8 mouse cellular contexts compared by ENCODE assay signal in the genomic region with DNA sequence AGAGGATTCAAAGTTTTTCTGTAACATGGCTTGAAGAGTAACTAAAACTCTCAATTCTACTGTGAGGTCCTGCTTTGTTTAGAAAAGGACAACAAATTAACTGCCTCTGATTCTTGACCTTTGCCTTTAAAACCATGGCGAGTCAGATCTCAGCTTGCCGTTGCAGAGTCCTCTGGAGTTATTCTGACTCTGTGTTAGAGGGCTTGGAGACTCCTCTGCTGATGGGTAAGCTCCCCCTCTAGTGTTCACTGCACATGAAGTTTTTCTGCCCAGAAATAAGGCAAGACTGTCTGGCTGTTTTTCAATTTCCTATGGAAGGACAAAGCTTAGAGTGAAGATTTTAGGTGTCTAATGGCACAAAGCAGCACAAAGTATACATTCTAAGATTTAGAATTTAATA.
DNase-seq lines count a peak whose midpoint lies in the region; ATAC-seq and TF ChIP-seq lines count a peak whose summit lies in the region.

No protein-coding gene starts in this region.

- no peaks in the 10 kb centered on the region for H3K9me3 ChIP-seq in lung, embryonic 14.5 days (ENCODE audit: low read depth, low read length)
- H3K9me3 ChIP-seq in hindbrain, embryonic 11.5 days (ENCODE audit: control insufficient read depth, low read length): no peaks in the 10 kb centered on the region
- no peaks in the 10 kb centered on the region for H3K9me3 ChIP-seq in midbrain, embryonic 15.5 days

- no peaks in the 10 kb centered on the region for H3K27me3 ChIP-seq in lung, embryonic 14.5 days (ENCODE audit: insufficient read depth, low read length)
- no peaks in the 10 kb centered on the region for H3K27me3 ChIP-seq in hindbrain, embryonic 11.5 days (ENCODE audit: control insufficient read depth, insufficient read depth, low read length)
- H3K27me3 ChIP-seq in midbrain, embryonic 15.5 days (replicated peaks): no peaks in the 10 kb centered on the region

- TF ChIP-seq CTCF in lung, embryonic 14.5 days (IDR thresholded peaks at IDR 0.05; ENCODE audit: low read depth): peak; percentile 62

- no peak overlapping the region for H3K4me3 ChIP-seq in lung, embryonic 14.5 days (ENCODE audit: low read depth, low read length)
- no peak overlapping the region for H3K4me3 ChIP-seq in hindbrain, embryonic 11.5 days (ENCODE audit: low read depth, low read length)
- no peak overlapping the region for H3K4me3 ChIP-seq in midbrain, embryonic 15.5 days

- 4% methylated on average over 2 of the region's 2 CpGs for WGBS in lung, embryonic 14.5 days
- WGBS in hindbrain, embryonic 11.5 days: 6% methylated on average over 2 of the region's 2 CpGs
- WGBS in midbrain, embryonic 15.5 days: 1% methylated on average over 2 of the region's 2 CpGs

- H3K27ac ChIP-seq in lung, embryonic 14.5 days (ENCODE audit: low read depth): no peak overlapping the region
- no peak overlapping the region for H3K27ac ChIP-seq in hindbrain, embryonic 11.5 days (ENCODE audit: low read depth, low read length)
- H3K27ac ChIP-seq in midbrain, embryonic 15.5 days: no peak overlapping the region

- H3K36me3 ChIP-seq in lung, embryonic 14.5 days (ENCODE audit: insufficient read depth): no peaks in the 10 kb centered on the region
- H3K36me3 ChIP-seq in hindbrain, embryonic 11.5 days (ENCODE audit: control insufficient read depth, insufficient read depth, low read length): no peaks in the 10 kb centered on the region
- no peaks in the 10 kb centered on the region for H3K36me3 ChIP-seq in midbrain, embryonic 15.5 days (replicated peaks)

- DNase-seq in adrenal gland, adult (ENCODE audit: inconsistent age in 2 of 2, low spot score in 1 of 2): peak; percentile 4 to 46
- DNase-seq in adrenal gland, postnatal 25 days: no peak
- DNase-seq in lung, embryonic 14.5 days: peak; percentile 82
- no peak for DNase-seq in lung, postnatal 4 days
- peak; percentile 22 for DNase-seq in hindbrain, embryonic 11.5 days (ENCODE audit: low spot score)
- no peak for DNase-seq in gastrocnemius, adult 18-20 months (ENCODE audit: low spot score)
- no peak for DNase-seq in layer of hippocampus, adult 8-10 months (ENCODE audit: low spot score in 2 of 2)

- ATAC-seq in lung, embryonic 14.5 days (ENCODE audit: insufficient read depth): peak; percentile 86; the same call in 1 of the 2 replicates
- ATAC-seq in hindbrain, embryonic 11.5 days (ENCODE audit: low FRiP score): 0 out of 2 replicates have a peak, but pooled peaks have one; percentile 51
- peak; percentile 88 for ATAC-seq in midbrain, embryonic 15.5 days (replicated peaks)

- H3K9ac ChIP-seq in lung, embryonic 14.5 days: no peak overlapping the region
- no peak overlapping the region for H3K9ac ChIP-seq in hindbrain, embryonic 11.5 days (ENCODE audit: low read depth, low read length)
- H3K9ac ChIP-seq in midbrain, embryonic 15.5 days: no peak overlapping the region

- no peak overlapping the region for H3K4me2 ChIP-seq in lung, embryonic 14.5 days
- no peak overlapping the region for H3K4me2 ChIP-seq in hindbrain, embryonic 11.5 days (replicated peaks; ENCODE audit: low read depth, low read length)
- H3K4me2 ChIP-seq in midbrain, embryonic 15.5 days: no peak overlapping the region

- no peaks in the 10 kb centered on the region for H3K4me1 ChIP-seq in lung, embryonic 14.5 days (ENCODE audit: insufficient read depth)
- no peaks in the 10 kb centered on the region for H3K4me1 ChIP-seq in hindbrain, embryonic 11.5 days (replicated peaks; ENCODE audit: control insufficient read depth, insufficient read depth, low read length)
- H3K4me1 ChIP-seq in midbrain, embryonic 15.5 days: no peaks in the 10 kb centered on the region

Comparison
In these comparisons a context has a peak if more than half of its experiments do, and no peak if none do; other contexts are left out.
1. DNase-seq: peak in adrenal gland, adult (2 of 2), lung, embryonic 14.5 days (single experiment) and hindbrain, embryonic 11.5 days (single experiment); none in adrenal gland, postnatal 25 days (single experiment), lung, postnatal 4 days (0 of 2), gastrocnemius, adult 18-20 months (single experiment) and layer of hippocampus, adult 8-10 months (0 of 2).
2. Peak in every context shown above with its lines, with median percentiles within 50 percentile points of each other: ATAC-seq.